Mouse (Mus musculus): ENCODE results near the gene Olfr1270.

- TF ChIP-seq CTCF (IDR thresholded peaks at IDR 0.05) (no peak), EP300 (IDR thresholded peaks at IDR 0.05) (no peak)
Measured at GRCm38 (mm10) chr2:90121312-90121711, 31.6 kb downstream of the Olfr1270 start, which contains the start of gene Olfr1269.
